Mouse (Mus musculus) lung, adult 2 months (tissue): ENCODE measurements at regions not wholly inside any gene's neighbourhood (a gene's known extent, or its start where the extent isn't known, plus 50 kb on each side); places are given as distances from the start of the nearest gene placed in this dataset.

Experiments
- CTCF ChIP-seq: fragments of 200-500 bp; IDR thresholded peaks from 2 replicates; pipeline ENCODE4 v1.5.1; 2011; ENCODE audit warnings: mild to moderate bottlenecking, low read length, control low read depth; ENCODE audit not compliant: insufficient read depth
- POLR2A ChIP-seq: fragments of 200-500 bp; IDR thresholded peaks from 2 replicates; pipeline ENCODE4 v1.6.1; 2011; ENCODE audit warnings: low read depth, mild to moderate bottlenecking, control low read depth, low read length, borderline replicate concordance; ENCODE audit errors: extremely low read depth

DNA sequence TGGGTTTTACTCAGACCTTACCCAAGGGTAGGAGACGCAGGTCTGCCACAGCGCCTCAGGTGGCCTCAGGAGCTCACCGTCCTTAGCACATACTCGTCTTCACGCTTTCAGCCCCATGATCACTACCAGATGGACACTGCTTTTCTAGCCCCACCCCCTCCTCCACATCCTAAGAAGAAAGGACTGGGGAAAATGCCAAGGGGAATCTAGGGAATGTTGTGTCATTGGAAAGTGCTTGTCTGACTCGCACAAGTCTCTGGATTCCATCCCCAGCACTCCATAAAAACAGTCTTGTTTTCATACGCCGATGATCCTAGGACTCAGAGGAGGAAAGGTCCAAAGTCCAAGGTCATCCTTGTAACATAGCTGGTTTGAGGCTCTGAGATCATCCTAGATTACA, 192.4 kb upstream of the Noct start:
- TF ChIP-seq POLR2A (no peak), CTCF (no peak)
